Comparison of ENCODE assay signal across 27 mouse cellular contexts in the genomic region with DNA sequence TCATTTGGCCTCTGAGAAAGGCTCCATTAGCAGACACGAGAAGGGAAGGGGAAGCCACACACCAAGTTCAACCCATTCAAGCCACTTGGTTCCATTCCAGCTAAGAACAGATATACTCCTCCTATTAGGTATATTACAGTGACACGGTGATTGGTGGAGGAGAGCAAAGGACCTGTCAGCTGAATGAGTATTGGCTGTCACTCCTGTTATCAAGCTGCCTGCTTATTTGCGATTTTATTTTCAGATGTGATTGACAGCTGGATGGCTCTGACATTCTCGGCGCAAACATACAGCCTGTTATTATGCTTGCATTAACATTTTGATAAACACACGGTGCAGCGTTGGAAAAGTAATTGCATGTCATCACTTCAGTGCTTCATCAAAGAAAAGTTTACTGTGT.
DNase-seq lines count a peak whose midpoint lies in the region; ATAC-seq and TF ChIP-seq lines count a peak whose summit lies in the region.
"Had no signal": no experiment of that assay in that cellular context is flagged by ENCODE, and none has a peak within 500 bp of the region (broad histone marks: within the 10 kb centered on the region; RNA-seq: fewer than 3 reads in every experiment).

No protein-coding gene starts in this region.

- ATAC-seq in forebrain, embryonic 13.5 days = peak; percentile 84
- no peak for ATAC-seq in forebrain, embryonic 11.5 days (replicated peaks; ENCODE audit: low FRiP score)
- ATAC-seq in forebrain, embryonic 15.5 days (replicated peaks) = peak; percentile 67
- no peak for ATAC-seq in inflammation-experienced regulatory T-cells, adult 6 months
- ATAC-seq: hindbrain, postnatal 0 days; intestine, postnatal 0 days; Patski had no signal

- no peaks in the 10 kb centered on the region for H3K36me3 ChIP-seq in forebrain, embryonic 13.5 days (ENCODE audit: poor library complexity, severe bottlenecking)
- no peaks in the 10 kb centered on the region for H3K36me3 ChIP-seq in forebrain, embryonic 11.5 days (ENCODE audit: control insufficient read depth, insufficient read depth, low read length)
- no peaks in the 10 kb centered on the region for H3K36me3 ChIP-seq in forebrain, embryonic 15.5 days
- H3K36me3 ChIP-seq: embryonic facial prominence, embryonic 12.5 days; embryonic facial prominence, embryonic 15.5 days; G1E; heart, embryonic 12.5 days; heart, embryonic 15.5 days had no signal

- no peak for TF ChIP-seq POLR2A in brain, embryonic 14.5 days (IDR thresholded peaks at IDR 0.05; ENCODE audit: borderline replicate concordance, extremely low read depth, insufficient read depth, insufficient read length, poor library complexity, severe bottlenecking)

- 0 out of 2 replicates have a peak overlapping the region, but pooled peaks have one; percentile 41 for H3K27ac ChIP-seq in forebrain, embryonic 13.5 days
- no peak overlapping the region for H3K27ac ChIP-seq in forebrain, embryonic 11.5 days (ENCODE audit: low read depth, low read length)
- H3K27ac ChIP-seq in forebrain, embryonic 15.5 days (replicated peaks) = no peak overlapping the region
- H3K27ac ChIP-seq: embryonic facial prominence, embryonic 12.5 days; embryonic facial prominence, embryonic 15.5 days; heart, embryonic 15.5 days; hindbrain, embryonic 14.5 days; hindbrain, postnatal 0 days had no signal

- H3K9me3 ChIP-seq in forebrain, embryonic 13.5 days (replicated peaks) = no peaks in the 10 kb centered on the region
- no peaks in the 10 kb centered on the region for H3K9me3 ChIP-seq in forebrain, embryonic 11.5 days (ENCODE audit: control insufficient read depth, low read length)
- no peaks in the 10 kb centered on the region for H3K9me3 ChIP-seq in forebrain, embryonic 15.5 days
- H3K9me3 ChIP-seq: embryonic facial prominence, embryonic 12.5 days; embryonic facial prominence, embryonic 15.5 days; G1E; heart, embryonic 12.5 days; heart, embryonic 15.5 days had no signal

- no peak for TF ChIP-seq CTCF in brain, embryonic 14.5 days (IDR thresholded peaks at IDR 0.05; ENCODE audit: borderline replicate concordance, extremely low read depth, insufficient read depth, insufficient read length)

- H3K27me3 ChIP-seq in forebrain, embryonic 13.5 days = no peaks in the 10 kb centered on the region
- no peaks in the 10 kb centered on the region for H3K27me3 ChIP-seq in forebrain, embryonic 11.5 days (ENCODE audit: control insufficient read depth, insufficient read depth, low read length)
- H3K27me3 ChIP-seq in forebrain, embryonic 15.5 days = no peaks in the 10 kb centered on the region
- H3K27me3 ChIP-seq: embryonic facial prominence, embryonic 12.5 days; embryonic facial prominence, embryonic 15.5 days; heart, embryonic 12.5 days; heart, embryonic 15.5 days; Patski had no signal

- H3K4me2 ChIP-seq in forebrain, embryonic 13.5 days = no peak overlapping the region
- H3K4me2 ChIP-seq in forebrain, embryonic 11.5 days (ENCODE audit: low read depth, low read length, severe bottlenecking) = no peak overlapping the region
- no peak overlapping the region for H3K4me2 ChIP-seq in forebrain, embryonic 15.5 days (replicated peaks)
- H3K4me2 ChIP-seq: embryonic facial prominence, embryonic 12.5 days; embryonic facial prominence, embryonic 15.5 days; heart, embryonic 12.5 days; heart, embryonic 15.5 days; hindbrain, embryonic 14.5 days had no signal

- H3K4me1 ChIP-seq in forebrain, embryonic 13.5 days = peaks cover 18% of the 10 kb centered on the region
- H3K4me1 ChIP-seq in forebrain, embryonic 11.5 days (replicated peaks; ENCODE audit: control insufficient read depth, insufficient read depth, low read length) = no peaks in the 10 kb centered on the region
- peaks cover 19% of the 10 kb centered on the region for H3K4me1 ChIP-seq in forebrain, embryonic 15.5 days
- H3K4me1 ChIP-seq: embryonic facial prominence, embryonic 12.5 days; embryonic facial prominence, embryonic 15.5 days; heart, embryonic 12.5 days; heart, embryonic 15.5 days had no signal

- 70% methylated on average over 7 of the region's 7 CpGs for WGBS in forebrain, embryonic 13.5 days
- WGBS in forebrain, embryonic 11.5 days = 78% methylated on average over 7 of the region's 7 CpGs
- 43% methylated on average over 7 of the region's 7 CpGs for WGBS in forebrain, embryonic 15.5 days

- no peak overlapping the region for H3K4me3 ChIP-seq in forebrain, embryonic 13.5 days
- no peak overlapping the region for H3K4me3 ChIP-seq in forebrain, embryonic 11.5 days (ENCODE audit: low read depth, low read length)
- H3K4me3 ChIP-seq in forebrain, embryonic 15.5 days = no peak overlapping the region
- H3K4me3 ChIP-seq: embryonic facial prominence, embryonic 12.5 days; embryonic facial prominence, embryonic 15.5 days; heart, embryonic 12.5 days; heart, embryonic 15.5 days had no signal

- no peak overlapping the region for H3K9ac ChIP-seq in forebrain, embryonic 13.5 days
- H3K9ac ChIP-seq in forebrain, embryonic 11.5 days (ENCODE audit: low read length) = no peak overlapping the region
- H3K9ac ChIP-seq in forebrain, embryonic 15.5 days (replicated peaks) = no peak overlapping the region
- H3K9ac ChIP-seq: embryonic facial prominence, embryonic 12.5 days; embryonic facial prominence, embryonic 15.5 days; heart, embryonic 12.5 days; heart, embryonic 15.5 days; hindbrain, embryonic 14.5 days had no signal

- DNase-seq in forebrain, embryonic 11.5 days (ENCODE audit: low spot score) = no peak
- DNase-seq in brain, embryonic 14.5 days (ENCODE audit: low read depth) = peak; percentile 80
- DNase-seq in neural tube, embryonic 10.5 days (ENCODE audit: extremely low spot score, low spot score) = no peak
- DNase-seq: adrenal gland, postnatal 10 days; adrenal gland, postnatal 36 days; B cell, adult 2 months; cerebellum, adult 11 months; cerebellum, adult 2 months; cerebellum, adult 9-11 months; cerebellum, postnatal 25 days; gastrocnemius, postnatal 10 days; gastrocnemius, postnatal 36 days; heart, postnatal 10 days; heart, postnatal 4 days; kidney, adult 2 months had no signal

Comparison
In these comparisons a context has a peak if more than half of its experiments do, and no peak if none do; other contexts are left out.
1. ATAC-seq: peak in forebrain, embryonic 13.5 days (single experiment) and forebrain, embryonic 15.5 days (single experiment); none in forebrain, embryonic 11.5 days (single experiment) and inflammation-experienced regulatory T-cells, adult 6 months (single experiment).